Mouse (Mus musculus) adrenal gland, adult (tissue): ENCODE measurements at regions not wholly inside any gene's neighbourhood (a gene's known extent, or its start where the extent isn't known, plus 50 kb on each side); places are given as distances from the start of the nearest gene placed in this dataset.

ENCODE experiments used
- DNase-seq, 2 experiments: peaks; one replicate each; pipeline ENCODE4 v3.0.0; 2022 to 2023; ENCODE audit warnings: low spot score in 1 of 2; ENCODE audit not compliant: inconsistent age in 2 of 2

DNA sequence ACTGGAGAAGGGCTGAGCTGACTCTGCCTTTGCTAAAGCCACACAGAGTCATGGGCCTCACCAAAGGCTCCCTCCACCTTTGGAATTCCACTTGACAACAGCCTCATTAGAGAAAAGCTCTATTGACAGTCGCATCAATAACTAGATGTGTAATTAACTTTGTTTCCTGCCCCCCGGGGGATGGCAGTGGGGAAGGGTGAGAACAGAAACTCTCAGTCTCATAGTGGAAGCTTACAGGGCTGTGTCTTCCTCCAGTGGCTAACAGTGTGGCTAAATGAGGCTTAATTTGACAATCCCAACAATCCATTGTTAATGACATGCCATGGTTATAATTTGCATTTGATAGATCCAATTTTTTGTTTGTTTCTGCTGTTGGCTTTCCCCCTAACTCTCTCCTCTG, 164.5 kb upstream of the Tox3 start:
- DNase-seq, result no peak

DNA sequence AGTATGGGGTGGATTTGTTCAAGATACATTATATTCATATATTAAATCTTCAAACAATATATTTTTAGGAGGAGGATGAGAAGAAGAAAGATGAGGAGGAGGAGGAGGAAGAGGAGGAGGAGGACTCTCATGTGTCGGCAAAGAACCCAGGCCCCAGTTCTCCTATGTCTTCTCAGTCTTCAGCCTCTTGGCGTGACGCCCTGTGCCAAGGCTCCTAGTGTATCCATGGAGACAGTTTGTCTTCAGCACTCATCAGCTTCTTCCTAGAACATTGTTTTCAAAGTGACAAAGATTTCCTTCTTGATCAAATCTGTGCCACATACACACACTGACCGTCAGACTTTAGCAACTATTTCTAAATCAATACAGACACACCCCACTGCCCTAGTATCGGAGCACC, 156.4 kb upstream of the Tox3 start:
- no peak for DNase-seq

DNA sequence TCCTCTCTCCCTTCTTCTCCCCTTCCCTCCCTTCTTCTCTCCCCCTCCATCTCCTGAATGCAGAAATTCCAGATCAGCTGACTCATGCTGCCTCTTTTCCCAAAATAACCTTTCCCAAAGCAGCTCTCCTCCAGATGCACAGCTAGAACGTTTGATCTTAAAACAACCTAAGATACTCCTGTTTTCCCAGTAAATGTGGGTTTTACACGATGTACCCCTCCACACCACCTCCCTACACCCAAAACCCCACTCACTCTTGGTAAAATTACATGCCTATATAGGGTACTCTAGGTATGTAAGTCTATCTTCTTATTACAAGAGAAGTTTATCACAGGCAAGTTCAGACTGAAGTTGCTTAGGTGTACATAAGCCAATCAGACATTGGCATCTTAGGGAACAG, 155.2 kb upstream of the Tox3 start:
- no peak for DNase-seq

DNA sequence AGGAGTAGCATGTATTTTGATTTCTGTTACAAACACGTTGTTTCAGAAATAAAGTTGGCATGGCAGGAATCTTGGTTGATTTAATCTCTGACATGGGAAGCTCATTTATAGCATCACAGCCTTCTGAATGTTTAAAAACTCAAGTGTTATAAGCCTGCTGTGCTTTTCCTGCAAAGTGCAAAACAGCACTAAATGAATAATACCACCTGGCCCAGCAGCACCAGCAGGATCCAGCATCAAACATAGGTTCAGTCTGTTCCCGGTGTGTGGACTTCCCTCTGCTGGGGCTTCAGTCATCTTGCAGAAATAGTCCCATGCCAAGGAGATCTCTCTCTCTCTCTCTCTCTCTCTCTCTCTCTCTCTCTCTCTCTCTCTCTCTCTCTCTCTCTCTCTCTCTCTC, 154.7 kb upstream of the Tox3 start:
- no peak for DNase-seq

DNA sequence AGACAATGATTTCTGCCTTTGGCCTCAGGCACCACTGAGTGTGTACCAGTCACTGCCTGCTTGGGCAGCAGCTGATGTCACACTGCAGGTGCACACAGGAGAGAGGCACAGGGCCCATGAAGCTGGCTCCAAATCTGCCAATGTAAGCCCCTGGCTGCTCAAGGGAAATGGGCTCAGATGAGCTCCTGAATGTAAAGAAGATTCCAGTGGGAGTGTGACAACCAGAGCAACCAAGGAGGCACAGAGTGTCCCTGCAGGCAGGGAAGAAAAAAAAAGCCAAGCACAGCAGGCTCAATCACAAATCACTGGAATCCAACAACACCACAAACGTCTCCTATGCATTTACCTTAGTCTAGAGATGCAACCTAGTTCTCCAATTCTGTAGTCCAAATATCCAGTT, 151.2 kb upstream of the Tox3 start:
- no peak for DNase-seq

DNA sequence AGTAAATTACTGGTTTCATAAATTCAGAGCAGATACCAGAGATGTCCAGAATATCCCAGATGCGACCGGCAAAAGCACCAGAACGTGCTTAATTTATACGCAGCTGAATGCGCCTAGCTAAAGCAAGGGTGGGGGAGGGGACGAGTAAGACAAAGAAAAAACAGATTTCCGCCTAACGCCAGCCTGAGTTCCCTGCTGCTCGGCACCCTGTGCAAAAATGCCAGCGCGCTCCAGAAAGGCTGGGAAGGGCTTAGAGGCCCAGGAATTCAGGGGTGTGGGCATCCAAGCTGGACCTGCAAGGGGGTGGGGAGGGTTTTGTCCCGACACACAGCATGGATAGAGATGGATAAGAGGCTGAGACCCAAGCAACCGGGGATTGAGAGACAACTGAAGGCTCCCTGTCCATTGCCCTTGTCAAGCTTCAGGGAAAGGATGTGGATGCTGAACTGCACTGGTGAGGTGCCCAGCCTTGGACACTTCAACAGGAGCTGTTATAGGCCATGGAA, 148.6 kb upstream of the Tox3 start:
- peak; percentile 23 to 26 for DNase-seq

DNA sequence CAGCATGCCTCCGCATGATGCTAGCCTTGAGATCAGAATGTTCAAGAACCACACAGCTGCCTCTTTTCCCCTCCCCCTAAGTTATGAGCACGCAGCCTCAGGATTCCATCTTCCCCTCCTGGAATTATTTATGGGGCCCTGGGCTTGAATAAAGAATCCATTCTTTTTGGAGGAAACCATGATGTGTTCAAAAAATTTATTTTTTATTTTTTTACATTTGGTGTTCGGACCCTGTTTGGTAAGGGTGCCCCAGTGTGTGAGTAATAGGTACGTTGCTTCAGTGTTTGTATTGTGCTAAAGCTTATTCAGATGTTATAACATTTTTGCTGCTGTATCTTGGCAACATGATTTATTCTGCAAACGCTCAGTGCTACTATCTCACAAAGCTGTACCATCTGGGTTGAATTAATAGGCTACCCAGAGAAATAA, 147.8 kb upstream of the Tox3 start:
- DNase-seq, result no peak

DNA sequence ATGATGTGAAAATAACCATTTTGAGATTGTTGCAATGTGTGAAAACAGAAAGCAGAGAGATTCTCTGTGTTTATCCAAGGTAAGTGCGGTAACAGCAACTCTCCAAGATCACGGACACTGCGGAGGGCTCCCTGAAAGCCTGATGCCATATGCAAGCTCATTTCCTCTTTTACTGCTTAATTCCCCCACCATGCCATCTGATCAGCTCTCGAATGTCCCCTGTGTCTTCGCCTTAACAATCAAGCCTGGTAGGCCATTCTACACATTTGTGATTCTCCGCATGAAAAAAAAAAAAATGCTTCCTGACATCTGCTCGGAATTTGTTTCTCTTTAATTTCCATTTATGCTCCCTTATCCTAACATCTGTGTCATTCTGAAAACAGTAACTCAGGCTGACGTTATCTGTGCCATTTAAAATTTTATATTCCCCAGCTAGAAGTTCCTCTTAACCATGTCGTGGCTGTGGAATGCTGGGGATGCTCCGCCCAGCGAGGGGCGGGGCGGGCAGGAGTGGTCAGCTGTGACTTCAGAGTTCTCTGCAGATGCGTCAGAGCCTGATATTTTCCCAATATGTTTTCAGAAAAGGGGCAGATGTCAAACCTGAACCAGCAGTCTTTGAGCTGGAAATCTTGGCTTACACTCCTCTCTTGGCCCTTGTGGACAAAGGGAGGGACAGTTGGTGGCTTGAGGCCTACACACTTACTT, 144.5 kb upstream of the Tox3 start:
- no peak for DNase-seq

DNA sequence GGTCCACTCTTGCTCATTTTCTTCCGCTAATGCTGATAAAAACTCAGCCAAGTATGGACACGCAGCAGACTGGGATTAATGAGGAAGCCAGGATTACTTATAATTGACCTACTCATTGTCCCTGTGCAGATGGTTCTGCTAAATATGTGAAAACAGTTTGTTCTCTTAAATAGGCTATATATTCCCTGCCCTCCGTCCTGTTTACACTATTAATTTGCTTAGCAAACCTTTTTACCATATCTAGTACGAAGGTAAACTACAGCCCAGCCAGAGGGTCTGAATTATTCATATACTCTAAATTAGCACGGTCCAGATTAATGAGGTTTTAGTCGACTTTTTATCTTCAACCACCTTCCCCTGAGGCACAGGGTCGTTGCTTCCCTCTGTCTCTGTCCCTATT, 143.5 kb upstream of the Tox3 start:
- no peak for DNase-seq

DNA sequence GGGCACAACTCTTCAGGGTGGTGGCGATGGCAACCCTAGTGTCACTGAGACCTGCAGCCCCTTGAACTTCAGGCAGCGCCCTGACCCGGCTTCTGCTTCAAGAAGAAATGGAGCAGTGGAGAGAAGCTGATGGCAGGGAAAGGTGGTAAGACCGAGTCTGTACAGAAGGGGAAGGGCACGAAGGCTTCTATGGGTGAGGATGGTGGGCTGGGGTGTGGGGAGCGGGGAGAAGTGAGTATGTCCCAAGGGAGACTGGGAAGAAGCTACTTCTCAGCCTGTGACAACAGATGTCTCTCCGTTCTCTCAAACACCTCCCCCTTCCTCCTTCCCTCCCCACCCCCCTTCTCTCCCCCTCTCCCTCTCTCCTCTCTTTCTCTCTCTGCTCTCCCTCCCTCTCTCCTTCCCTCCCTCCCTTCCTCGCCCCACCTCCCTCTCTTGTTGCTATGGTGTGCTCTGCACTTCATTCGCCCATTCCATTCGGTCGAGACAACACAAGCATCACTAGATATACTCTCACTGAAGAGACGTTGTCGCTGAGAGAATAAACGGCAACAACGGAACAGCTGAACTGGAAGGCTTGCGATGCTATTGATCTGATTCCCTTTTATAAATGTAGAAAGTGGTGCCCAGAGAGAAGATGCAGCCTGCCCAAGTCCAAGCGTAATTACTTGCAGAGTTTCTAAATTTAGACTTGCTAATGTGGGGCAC, 142.7 kb upstream of the Tox3 start:
- DNase-seq, result no peak

DNA sequence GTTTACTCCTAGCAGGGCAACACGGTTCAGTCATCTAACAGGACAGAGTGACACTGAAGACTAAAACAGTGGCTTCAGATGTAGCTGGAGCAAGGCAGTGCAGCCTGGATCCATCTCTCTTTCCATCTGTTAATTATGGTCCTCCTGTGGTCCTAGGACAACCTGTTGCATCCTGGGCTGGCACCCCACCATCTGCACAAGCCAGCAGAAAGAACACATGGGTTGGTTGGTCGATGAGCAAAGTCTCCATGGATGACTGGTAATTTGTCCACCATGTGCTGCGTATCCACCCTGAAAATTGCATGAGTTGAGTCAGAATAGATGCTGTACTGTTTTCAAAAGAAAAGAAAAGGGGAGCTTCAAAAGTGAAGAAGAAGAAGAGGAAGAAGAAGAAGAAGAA, 138.4 kb upstream of the Tox3 start:
- no peak for DNase-seq

DNA sequence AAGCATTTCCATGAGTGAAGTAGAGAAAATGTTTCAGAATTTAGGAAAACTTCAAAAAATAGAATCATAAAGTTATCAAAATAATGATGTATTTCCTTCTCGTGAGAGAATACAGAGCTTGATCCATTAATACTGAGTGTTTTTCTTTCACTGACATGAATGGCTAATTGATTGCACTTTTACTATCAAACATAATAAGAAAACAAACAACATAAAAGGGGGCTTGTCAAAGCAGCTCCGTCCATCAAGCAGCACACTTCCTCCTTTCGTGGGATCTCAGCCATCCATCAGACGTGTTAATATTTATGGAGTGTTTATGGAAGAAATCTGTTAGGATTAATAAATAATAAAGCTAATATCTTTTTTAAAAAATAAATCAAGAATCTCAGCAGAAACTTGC, 130.0 kb upstream of the Tox3 start:
- DNase-seq, result no peak

DNA sequence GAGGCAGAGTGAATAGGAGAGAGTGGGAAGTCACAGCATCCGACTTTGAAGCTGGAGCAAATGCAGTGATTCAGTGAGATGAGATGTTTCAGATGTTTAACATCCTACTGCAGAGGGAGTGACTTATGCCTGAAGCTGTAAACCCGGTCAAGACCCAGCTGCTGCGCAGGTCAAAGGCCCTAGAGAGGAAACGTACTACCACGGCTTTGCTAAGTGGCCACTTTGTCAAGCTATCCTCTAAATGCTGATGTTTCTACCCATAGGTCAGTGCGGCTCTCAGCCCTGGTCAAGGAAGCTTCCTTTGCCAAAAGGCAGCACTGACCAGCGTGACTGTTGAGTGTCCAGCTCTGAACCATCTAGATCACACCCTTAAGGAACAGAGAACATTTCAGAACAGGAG, 125.9 kb upstream of the Tox3 start:
- no peak for DNase-seq

DNA sequence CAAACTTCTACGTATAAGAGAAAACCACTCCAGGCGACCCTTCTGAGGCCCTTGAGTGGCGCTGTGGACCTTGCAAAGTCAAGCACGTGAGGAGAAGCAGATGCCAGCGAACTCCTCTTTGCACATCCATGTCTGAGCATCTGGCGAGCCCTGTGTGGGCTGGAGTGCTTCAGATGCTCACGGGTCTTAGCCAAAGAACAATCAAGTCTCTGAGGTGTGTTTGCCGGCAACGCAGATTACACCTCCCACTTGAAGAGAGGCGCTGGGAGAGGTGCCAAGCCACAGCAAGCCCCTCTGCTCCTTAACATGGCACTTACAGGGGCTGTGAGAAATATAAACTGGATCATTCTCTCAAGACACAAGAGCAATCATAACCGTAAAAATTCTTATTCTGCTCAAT, 122.7 kb upstream of the Tox3 start:
- no peak for DNase-seq

DNA sequence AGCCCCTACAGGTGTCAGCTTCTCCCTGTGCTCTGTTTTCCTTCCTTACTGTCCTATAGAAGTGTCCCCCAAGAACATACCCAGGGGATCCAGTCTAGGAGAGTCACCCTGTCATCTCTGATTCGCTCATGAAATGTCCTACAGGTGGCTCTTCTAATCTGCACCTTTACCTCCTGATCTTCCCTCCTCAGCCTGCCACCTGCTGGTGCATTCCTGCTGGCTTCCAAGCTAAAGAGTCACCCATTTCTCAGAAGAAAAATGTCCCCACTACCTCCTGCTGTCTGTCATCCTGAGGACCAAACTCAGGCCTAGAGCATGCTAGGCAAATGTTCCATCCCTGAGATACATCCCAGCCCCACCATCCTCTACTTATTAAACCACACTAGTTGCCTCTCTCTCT, 115.6 kb upstream of the Tox3 start:
- no peak for DNase-seq

DNA sequence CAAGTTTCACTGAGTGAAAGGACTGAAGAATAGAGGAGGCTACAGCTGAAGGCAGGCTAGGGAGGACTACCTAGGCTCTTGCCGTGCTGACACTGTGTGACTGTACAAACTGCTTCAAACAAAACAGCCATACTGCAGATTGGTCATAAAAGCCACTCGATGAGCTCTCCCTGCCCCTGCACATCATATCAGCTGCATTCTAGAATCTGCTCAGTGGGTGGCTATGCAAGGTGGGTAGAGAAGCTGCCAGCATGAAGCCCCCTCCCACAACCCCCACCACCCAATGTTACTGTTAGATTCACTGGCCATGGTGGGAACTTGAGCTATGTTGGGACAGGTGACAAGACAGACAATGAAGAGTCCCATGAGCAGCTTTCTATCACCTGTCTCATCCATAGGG, 107.2 kb upstream of the Tox3 start:
- no peak for DNase-seq

DNA sequence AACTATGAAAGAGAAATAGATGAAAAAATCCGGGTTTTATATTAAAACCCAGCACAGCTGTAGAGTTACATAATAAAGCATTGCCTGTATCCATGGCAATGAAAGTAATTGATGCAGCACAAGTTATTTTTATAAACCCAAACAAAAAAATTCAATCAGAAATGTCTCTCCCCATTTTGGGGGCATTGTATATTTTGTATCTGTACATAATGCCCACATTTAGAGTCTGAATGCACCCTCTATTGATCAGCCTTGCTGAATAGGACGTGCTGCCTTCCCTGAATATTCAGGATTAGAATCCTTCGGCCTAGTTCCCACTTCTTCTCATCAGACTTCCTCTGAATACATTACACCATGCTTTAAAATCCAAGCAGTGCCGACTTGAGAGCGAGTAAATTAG, 106.0 kb upstream of the Tox3 start:
- DNase-seq, result no peak

DNA sequence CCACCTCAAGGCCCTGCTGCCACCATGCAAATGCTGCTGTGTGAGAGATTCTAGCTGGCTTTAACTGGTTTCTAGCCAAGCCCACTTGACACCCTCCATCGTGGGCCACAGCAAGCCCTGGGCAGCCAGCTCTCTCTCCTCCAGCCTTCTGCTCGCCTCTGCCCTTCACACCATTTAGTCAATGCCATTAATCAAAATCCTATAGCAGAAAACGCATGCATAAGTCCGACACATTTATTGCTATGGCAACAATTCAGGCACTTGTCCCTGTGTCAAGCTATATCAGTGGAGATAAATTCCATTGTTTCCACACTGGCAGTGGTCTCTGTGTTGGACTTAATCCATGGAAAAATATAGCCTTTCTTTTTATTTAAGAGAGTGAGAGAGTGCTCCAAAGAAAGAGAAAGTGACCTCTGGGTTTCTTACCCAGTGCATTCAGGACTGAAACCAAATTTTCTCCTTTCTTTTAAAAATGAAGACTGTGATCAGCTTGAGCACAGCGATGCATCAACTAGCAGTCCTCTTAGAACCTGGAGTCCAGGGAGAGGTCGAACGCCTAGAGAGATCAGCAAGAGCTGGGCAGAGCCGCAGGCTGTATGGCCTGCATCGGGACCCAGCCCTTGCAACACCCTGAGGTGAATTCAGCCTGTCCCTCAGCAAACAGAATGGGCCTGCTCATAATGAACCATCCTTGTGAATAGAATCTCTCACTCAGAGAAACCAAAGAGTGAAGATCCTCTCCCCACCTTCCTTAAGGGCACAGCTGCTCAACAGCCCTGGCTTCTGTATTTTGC, 93.1 kb upstream of the Tox3 start:
- no peak for DNase-seq

DNA sequence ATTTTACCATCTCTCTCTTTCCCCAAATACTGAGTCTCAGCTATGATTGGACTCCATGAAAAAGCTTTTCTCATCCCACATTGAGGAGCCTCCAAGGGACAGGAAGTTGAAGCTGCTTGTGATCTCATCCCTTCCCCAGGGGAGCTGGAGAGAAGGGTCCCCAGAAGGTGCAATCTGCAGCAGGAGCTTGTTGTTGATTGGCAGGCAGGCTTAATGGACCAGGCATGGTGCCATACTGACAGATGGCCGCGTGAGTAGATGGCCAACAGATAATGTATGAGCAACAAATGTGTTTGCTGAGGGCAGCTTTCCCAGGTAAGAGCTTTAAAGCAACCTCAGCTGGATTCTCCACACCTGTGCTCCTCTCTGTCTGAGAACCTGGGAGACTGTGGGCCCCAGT, 65.9 kb upstream of the Tox3 start:
- DNase-seq, result peak in 1 of 2 experiments; percentile 26
